Mouse (Mus musculus): Measurements from ENCODE around the gene Frem3.

Gene Frem3

DNA sequence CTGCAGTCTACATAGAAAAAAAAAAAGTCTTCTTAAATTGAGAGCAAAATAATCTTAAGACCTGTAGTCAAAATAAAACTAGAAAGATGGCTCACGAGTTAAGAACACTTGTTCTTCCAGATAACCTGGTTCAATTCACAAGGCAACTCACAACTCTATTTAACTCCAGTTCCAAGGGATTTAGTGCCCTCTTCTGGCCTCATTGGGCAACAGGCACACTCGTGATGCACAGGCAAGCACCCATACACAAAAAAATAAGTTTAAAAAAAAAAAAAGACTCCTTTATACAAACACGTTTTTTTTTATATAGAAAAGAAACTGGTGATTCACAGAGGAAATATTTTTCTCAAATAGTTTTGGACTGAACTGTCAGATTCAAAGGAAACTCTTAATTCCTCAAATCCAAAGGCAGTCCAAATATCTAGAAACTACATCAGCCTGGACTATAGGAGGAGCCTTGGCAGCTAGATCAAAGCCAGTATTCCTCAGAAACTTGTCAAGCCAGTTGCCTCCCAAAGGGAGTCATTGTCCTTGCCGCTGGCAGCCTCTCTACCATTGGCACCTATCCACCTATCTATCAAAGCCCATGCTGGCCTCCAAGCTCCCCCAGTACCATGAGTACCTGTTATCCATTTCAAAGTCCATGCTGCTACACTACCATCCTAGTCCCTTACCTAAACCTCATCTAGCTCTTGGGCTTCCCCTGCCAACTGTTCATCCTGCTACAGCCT lies 100.0 kb downstream of the Frem3 start:
- no peak for DNase-seq (ENCODE audit: low spot score)

GRCm38 (mm10) chr8:80714461-80714860 lies 103.6 kb downstream of the Frem3 start:
- DNase-seq (ENCODE audit: low spot score) = no peak

GRCm38 (mm10) chr8:80732326-80732725 lies 121.4 kb downstream of the Frem3 start:
- no peak for DNase-seq (ENCODE audit: low spot score)

DNA sequence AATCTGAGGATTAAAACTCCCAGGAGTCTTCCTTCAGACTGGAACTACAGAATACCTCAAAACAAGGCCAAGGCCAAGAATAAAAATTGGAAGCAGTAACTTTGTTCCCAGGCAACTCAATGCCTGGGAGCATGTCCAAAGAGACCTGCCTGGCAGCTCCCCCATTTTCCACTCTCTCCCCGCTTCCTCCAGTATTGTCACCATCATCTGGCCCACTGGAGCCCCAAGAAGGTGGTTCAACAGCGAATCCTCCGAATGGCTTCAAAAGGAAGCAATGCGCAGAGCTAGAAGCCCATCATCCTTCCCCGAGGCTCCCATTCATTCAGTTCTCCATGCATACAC lies 127.1 kb downstream of the Frem3 start:
- DNase-seq (ENCODE audit: low spot score) = no peak

GRCm38 (mm10) chr8:80738388-80739154 lies 127.7 kb downstream of the Frem3 start:
- peak; percentile 30 for DNase-seq (ENCODE audit: low spot score)

DNA sequence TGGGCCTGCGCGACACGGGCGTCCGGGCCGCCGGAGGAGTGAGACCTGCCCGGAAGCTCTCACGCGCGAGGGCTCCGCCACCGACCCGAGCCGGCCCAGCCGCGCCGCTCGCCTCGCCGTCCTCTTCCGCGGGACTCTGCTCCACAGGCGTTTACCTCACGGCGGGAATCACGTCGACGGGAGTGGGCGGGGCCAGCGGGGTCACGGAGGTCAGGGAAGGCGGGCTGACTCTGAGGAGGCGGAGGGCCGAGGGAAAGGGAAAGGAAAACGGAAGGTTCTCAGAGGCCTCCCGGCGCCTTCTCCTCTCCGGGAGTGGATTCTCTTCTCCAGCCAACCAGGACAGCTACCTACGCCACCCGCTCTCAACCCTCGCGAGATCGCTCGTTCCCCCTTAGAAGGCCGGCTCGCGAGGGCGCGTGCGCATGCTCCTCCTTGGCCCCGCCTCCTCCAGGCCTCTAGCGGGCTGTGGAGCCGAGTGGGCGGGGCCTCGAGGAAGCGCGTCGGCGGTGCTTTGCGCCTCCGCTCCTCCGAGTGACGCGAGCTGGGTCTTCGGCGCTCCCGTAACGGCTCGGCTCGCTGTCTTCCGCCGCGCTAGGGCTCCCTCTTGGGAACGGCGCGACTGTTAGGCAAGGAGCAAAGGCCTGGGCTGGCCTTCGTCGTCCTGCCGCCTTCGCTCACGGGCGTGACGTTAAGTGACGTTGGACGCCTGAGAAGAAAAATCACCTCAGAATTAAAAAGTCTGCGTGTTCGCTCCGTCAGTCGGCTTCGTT lies 128.5 kb downstream of the Frem3 start, which contains the start of gene Smarca5:
Gene Smarca5, minus strand, starts transcription at position 343 of the 770 bp plus-strand sequence.
- DNase-seq (ENCODE audit: low spot score) = peak; percentile 95

DNA sequence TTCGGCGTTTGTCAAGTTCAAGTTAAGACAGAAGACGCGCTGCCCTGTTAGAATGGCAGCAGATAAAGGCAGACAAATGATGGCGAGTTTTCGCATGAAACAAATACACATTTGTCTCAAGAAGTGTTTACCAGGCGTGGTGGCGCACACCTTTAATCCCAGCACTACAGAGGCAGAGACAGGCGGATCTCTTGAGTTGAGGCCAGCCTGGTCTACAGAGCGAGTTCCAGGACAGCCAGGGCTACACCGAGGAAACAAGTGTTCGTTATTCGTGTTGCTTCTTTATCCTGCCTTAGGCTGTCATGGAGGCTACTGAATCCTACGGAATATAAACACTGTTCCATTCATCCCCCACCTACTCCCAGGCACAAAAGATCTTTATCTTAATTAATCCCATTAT lies 129.1 kb downstream of the Frem3 start:
- DNase-seq (ENCODE audit: low spot score) = no peak
